Mouse (Mus musculus) limb, embryonic 12.5 days (tissue): ENCODE data around the gene Ipmk. TPM values are rescaled to one million over a fixed set of nuclear protein-coding genes. Genes with fewer than 3 reads are reported as not detected.

ENCODE experiments used
- ATAC-seq: fragments of 200-750 bp; cut with Nextera tagmentation; 2 replicates; pipeline ENCODE4 v1.8.0; 2017; ENCODE audit warnings: low read depth, moderate TSS enrichment; ENCODE audit not compliant: insufficient number of reproducible peaks, insufficient read depth, low FRiP score, low TSS enrichment
- H3K27ac ChIP-seq: fragments of 300-500 bp; sonication (generic); 2 replicates; pipeline ENCODE4 v1.5.1; 2016; ENCODE audit warnings: mild to moderate bottlenecking, moderate library complexity
- H3K27me3 ChIP-seq: fragments of 300-500 bp; sonication (generic); 2 replicates; pipeline ENCODE4 v1.6.1; 2016; ENCODE audit warnings: mild to moderate bottlenecking, moderate library complexity
- H3K36me3 ChIP-seq: fragments of 300-500 bp; sonication (generic); 2 replicates; pipeline ENCODE4 v1.6.1; 2016; ENCODE audit warnings: mild to moderate bottlenecking, moderate library complexity
- H3K4me1 ChIP-seq: fragments of 300-500 bp; sonication (generic); replicated peaks from 2 replicates; pipeline ENCODE4 v1.6.1; 2016
- H3K4me2 ChIP-seq: fragments of 300-500 bp; sonication (generic); 2 replicates; pipeline ENCODE4 v1.6.1; 2016; ENCODE audit warnings: mild to moderate bottlenecking, moderate library complexity
- H3K4me3 ChIP-seq: fragments of 300-500 bp; sonication (generic); replicated peaks from 2 replicates; pipeline ENCODE4 v1.5.1; 2016; ENCODE audit warnings: mild to moderate bottlenecking
- H3K9ac ChIP-seq: fragments of 300-500 bp; sonication (generic); replicated peaks from 2 replicates; pipeline ENCODE4 v1.6.1; 2016; ENCODE audit warnings: mild to moderate bottlenecking, moderate library complexity
- H3K9me3 ChIP-seq: fragments of 300-500 bp; sonication (generic); 2 replicates; pipeline ENCODE4 v1.6.1; 2016; ENCODE audit warnings: mild to moderate bottlenecking, moderate library complexity
- WGBS: fragments of 180-500 bp; shearing (Covaris S2); methylation state at CpG from one replicate; pipeline ENCODE4 v1.1.7; 2016; 5-methylcytosine and 5-hydroxymethylcytosine counted together
- polyA plus RNA-seq: library from polyadenylated mRNA; unstranded; fragments of >200 nt; fragmentation: Nextera tagmentation; extraction: Ambion mirVana; gene quantifications from 2 replicates; pipeline ENCODE4 v1.2.1, GENCODE M21; 2016

Gene Ipmk
- polyA plus RNA-seq, 1 experiment from 2014 or later, result 18.7 TPM

DNA sequence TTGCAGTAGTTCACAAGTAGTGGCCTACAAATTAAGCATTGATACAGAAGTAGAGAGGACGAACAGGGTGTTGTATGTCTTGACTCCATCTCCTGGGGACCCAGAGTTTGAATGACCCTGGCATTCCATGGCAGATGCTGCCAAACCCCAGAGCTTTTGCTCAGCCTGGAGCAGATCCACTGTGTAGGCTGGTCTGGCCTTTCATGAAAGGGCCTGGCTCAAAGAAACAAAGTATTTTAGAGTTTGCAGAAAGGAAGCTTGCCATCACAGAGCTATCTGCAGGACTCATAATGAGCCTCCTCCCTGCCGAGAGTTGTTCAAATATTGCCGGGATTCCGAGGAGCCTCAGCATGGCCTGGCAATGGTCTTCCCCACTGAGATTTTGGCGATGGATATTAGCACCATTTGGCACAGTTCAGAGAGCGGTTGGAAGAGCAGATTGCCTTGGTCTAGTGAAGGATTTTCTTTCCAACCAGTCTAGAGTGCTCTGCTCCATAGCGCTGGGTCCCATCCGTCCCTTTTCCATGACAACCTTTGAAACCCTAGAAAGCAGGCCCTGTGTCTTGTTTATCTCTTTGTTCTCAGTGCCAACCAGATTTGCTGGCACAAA, 129.0 kb downstream of the Ipmk start:
- no peaks in the 10 kb centered on the region for H3K9me3 ChIP-seq
- 0 out of 2 replicates have a peak, but pooled peaks cover 5% of the 10 kb centered on the region for H3K27me3 ChIP-seq
- H3K4me3 ChIP-seq, result no peak overlapping the region
- no peaks in the 10 kb centered on the region for H3K4me1 ChIP-seq
- H3K36me3 ChIP-seq, result no peaks in the 10 kb centered on the region
- no peak for ATAC-seq
- no peak overlapping the region for H3K4me2 ChIP-seq
- H3K27ac ChIP-seq, result no peak overlapping the region
- 79% methylated on average over 8 of the region's 8 CpGs for WGBS
- H3K9ac ChIP-seq, result no peak overlapping the region

- Histone ChIP-seq H3K4me1 (no peaks in the 10 kb centered on the region), H3K36me3 (no peaks in the 10 kb centered on the region), H3K27ac (no peak overlapping the region), H3K4me2 (no peak overlapping the region), H3K9me3 (no peaks in the 10 kb centered on the region), H3K4me3 (no peak overlapping the region), H3K27me3 (0 out of 2 replicates have a peak, but pooled peaks cover 5% of the 10 kb centered on the region), H3K9ac (no peak overlapping the region)
- WGBS, result 31% methylated on average over 4 of the region's 4 CpGs
- ATAC-seq, result no peak
Measured at GRCm38 (mm10) chr10:71477147-71477546, 129.6 kb downstream of the Ipmk start.

DNA sequence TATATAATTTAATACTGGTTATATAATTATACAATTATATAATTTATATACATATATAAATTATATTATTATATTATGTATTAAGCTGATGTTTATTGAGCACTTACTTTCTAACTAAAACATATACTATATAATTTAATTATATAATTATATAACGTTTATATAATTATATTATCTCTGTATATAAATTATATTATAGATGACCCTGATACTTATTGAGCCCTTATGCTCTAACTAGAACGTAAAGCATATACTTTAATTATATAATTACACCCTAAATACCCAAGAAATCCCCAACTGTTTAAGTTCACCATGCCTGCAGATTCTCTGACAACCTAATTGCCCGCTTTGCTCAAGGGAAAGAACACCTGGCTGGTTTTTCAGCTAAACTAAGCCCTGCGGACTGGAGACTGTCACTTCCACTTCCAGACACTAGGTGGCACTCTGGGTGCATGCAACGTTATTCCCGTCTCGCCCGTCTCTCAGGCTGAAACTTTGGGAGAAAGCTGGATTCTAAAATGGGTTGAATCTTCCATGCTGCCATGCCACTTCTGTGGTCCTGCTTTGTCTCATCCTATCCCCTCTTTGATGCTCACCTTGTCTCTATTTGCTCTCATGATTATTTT, 132.2 kb downstream of the Ipmk start:
- Histone ChIP-seq H3K36me3 (no peaks in the 10 kb centered on the region), H3K4me2 (no peak overlapping the region), H3K27me3 (peaks cover 5% of the 10 kb centered on the region; the same call in 1 of the 2 replicates), H3K9ac (no peak overlapping the region), H3K4me1 (no peaks in the 10 kb centered on the region), H3K4me3 (no peak overlapping the region), H3K9me3 (no peaks in the 10 kb centered on the region), H3K27ac (no peak overlapping the region)
- 8% methylated on average over 8 of the region's 8 CpGs for WGBS
- no peak for ATAC-seq

Other genes with a start within 250 kb of the Ipmk start
- 15.6 and 17.7 TPM in 2 replicates for gene Bicc1, start 188.1 kb upstream of the Ipmk start, polyA plus RNA-seq
- 91.8 and 99.5 TPM in 2 replicates for gene Tfam, start 109.5 kb upstream of the Ipmk start, polyA plus RNA-seq
- gene Ube2d1, start 62.5 kb upstream of the Ipmk start, polyA plus RNA-seq, result 68.9 and 82.0 TPM in 2 replicates
- gene Cisd1, start 2.8 kb upstream of the Ipmk start, polyA plus RNA-seq, result 96.2 and 98.8 TPM in 2 replicates